Mouse (Mus musculus) gastrocnemius, adult 8-10 months (tissue): ENCODE results near the gene Naa25. TPM values are rescaled to one million over a fixed set of nuclear protein-coding genes. Genes with fewer than 3 reads are reported as not detected.
"Not testable (repeated sequence)": the region's sequence is repeated elsewhere in the genome, so short reads cannot be mapped to it uniquely, and the experiment has no call there.

Experiments used
- DNase-seq, 2 experiments: peaks; one replicate each; pipeline ENCODE4 v3.0.0; 2022; ENCODE audit warnings: low spot score in 2 of 2
- total RNA-seq, 4 experiments: library from RNA; stranded (reverse); gene quantifications; 2 replicates each; pipeline ENCODE4 v1.2.4; 2022

Naa25 gene
- total RNA-seq: 10 to 100 TPM; 28.5 to 32.6 (median 30.3) TPM

- DNase-seq: peak; percentile 86 to 94
These were observed at the start of gene Naa25 for GRCm38 (mm10) chr5:121397187-121398145. Naa25 (plus strand) TSS chr5:121397936.

- no peak for DNase-seq
These were observed 38.5 kb upstream of the Naa25 start for GRCm38 (mm10) chr5:121359229-121359628.

GRCm38 (mm10) chr5:121361696-121362095, 36.0 kb upstream of the Naa25 start:
- DNase-seq: peak; percentile 17 to 41

GRCm38 (mm10) chr5:121363441-121363840, 34.3 kb upstream of the Naa25 start:
- peak in 1 of 2 experiments; percentile 21 for DNase-seq

- DNase-seq: no peak
These were observed 31.1 kb upstream of the Naa25 start for GRCm38 (mm10) chr5:121366449-121367225.

- no peak for DNase-seq
These were observed 30.5 kb upstream of the Naa25 start for GRCm38 (mm10) chr5:121367255-121367654.

- DNase-seq: no peak
These were observed 26.0 kb upstream of the Naa25 start for GRCm38 (mm10) chr5:121371712-121372111.

- DNase-seq: no peak
These were observed 22.9 kb upstream of the Naa25 start for GRCm38 (mm10) chr5:121374790-121375189.

- not testable (repeated sequence) for DNase-seq
These were observed 20.8 kb upstream of the Naa25 start for GRCm38 (mm10) chr5:121376972-121377371.

- peak in 1 of 2 experiments; percentile 24 for DNase-seq
These were observed 19.0 kb upstream of the Naa25 start for GRCm38 (mm10) chr5:121378678-121379256.

- no peak for DNase-seq
These were observed 17.0 kb upstream of the Naa25 start for GRCm38 (mm10) chr5:121380692-121381091.

- no peak for DNase-seq
These were observed 13.6 kb upstream of the Naa25 start for GRCm38 (mm10) chr5:121383857-121384756.

GRCm38 (mm10) chr5:121384757-121385460, 12.8 kb upstream of the Naa25 start:
- no peak for DNase-seq

- DNase-seq: peak; percentile 92 to 96
These were observed 12.1 kb upstream of the Naa25 start, which contains the start of gene Trafd1 for GRCm38 (mm10) chr5:121385461-121386119. Trafd1 (minus strand) TSS chr5:121385632.

GRCm38 (mm10) chr5:121386120-121386909, 11.4 kb upstream of the Naa25 start:
- DNase-seq: no peak

- DNase-seq: no peak
These were observed 10.6 kb upstream of the Naa25 start for GRCm38 (mm10) chr5:121387126-121387525.

GRCm38 (mm10) chr5:121389106-121389505, 8.6 kb upstream of the Naa25 start:
- no peak for DNase-seq

- DNase-seq: no peak
These were observed 8.0 kb upstream of the Naa25 start for GRCm38 (mm10) chr5:121389691-121390090.
